Mouse (Mus musculus): Measurements from ENCODE around the gene Vps13d. TPM values are rescaled to one million over a fixed set of nuclear protein-coding genes. Genes with fewer than 3 reads are reported as not detected.
A peak's percentile ranks its signal among the peaks of the same experiment; 100 is the strongest.

Gene Vps13d
- total and polyA plus RNA-seq, 3 experiments, result 9.4 to 9.8 (median 9.7) TPM

DNA sequence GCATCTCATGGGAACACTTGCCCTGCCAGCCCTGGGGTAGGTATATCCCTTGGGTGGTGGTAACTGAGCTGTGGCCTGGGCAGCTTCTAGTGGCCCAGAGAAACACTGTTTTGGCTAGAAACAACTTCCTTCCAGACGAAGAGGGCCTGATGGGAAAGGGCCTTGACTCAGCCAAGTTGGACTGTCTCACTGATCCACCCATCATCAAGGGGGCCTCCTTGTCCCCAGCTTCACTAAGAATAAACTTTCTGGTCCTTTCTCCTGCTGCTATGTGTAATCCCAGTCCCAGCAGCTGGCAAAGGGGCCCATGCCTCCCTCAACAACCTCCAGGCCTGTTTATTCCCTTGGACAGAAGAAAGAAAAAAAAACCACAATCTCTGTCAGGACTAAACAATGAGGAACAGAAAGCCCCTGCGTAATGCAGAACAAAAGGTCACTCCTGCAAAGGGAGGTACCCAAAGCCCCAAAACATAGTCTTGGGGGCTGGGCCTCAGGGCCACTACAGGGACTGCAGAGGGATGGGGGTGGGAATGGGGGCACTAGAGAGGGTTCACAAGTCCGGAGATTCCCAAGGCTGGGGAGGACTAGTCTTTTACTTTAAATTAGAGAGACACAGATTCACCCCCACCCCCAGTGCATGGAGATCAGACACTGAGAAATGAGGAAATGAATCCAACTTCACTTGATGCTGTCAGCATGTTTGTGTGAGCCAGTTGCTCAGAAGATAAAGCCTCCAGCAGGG is 38.9 kb upstream of the Vps13d start:
- Histone ChIP-seq H3K9me3 (replicated peaks; ENCODE audit: low read length) (no peaks in the 10 kb centered on the region), H3K9ac (ENCODE audit: insufficient read depth, low read depth) (peak overlapping the region; percentile 46; the same call in 1 of the 2 replicates)
- dilution Hi-C loops (cut with MboI; ENCODE audit: extremely low pct_ligation_motif_present, extremely low pct_unique_long_range_greater_than_20kb, low sequenced_read_pairs), result no loop called here

GRCm38 (mm10) chr4:145231732-145232131 is 36.9 kb upstream of the Vps13d start:
- Histone ChIP-seq H3K27me3 (replicated peaks) (no peaks in the 10 kb centered on the region), H3K9ac (ENCODE audit: insufficient read depth, low read depth) (no peak overlapping the region), H3K36me3 (replicated peaks in 1 of 2; ENCODE audit: control insufficient read depth in 1 of 2, insufficient read depth in 1 of 2, low read length in 1 of 2) (peaks cover 5 to 55% of the 10 kb centered on the region in 2 experiments), H3K4me3 (replicated peaks in 1 of 3; ENCODE audit: low read depth in 2 of 3, low read length in 2 of 3, poor library complexity in 1 of 3) (no peak overlapping the region), H3K79me2 (replicated peaks; ENCODE audit: control insufficient read depth, extremely low read depth, insufficient read depth, poor library complexity, severe bottlenecking) (peaks cover 3% of the 10 kb centered on the region; the same call in 1 of the 2 replicates), H3K4me1 (ENCODE audit: control insufficient read depth in 1 of 2, insufficient read depth in 2 of 2) (peaks cover 22 to 64% of the 10 kb centered on the region in 2 experiments), H3K9me3 (replicated peaks; ENCODE audit: low read length) (no peaks in the 10 kb centered on the region), H3K4me2 (ENCODE audit: insufficient read depth, low read depth, poor library complexity, severe bottlenecking) (no peak overlapping the region), H3K27ac (ENCODE audit: insufficient read depth, low read depth) (no peak overlapping the region)
- in situ Hi-C loops (cut with MboI; ENCODE audit: low pct_ligation_motif_present, low pct_unique_long_range_greater_than_20kb, low sequenced_read_pairs) (no loop called here), dilution Hi-C loops (cut with MboI; ENCODE audit: extremely low pct_ligation_motif_present, extremely low pct_unique_long_range_greater_than_20kb, low sequenced_read_pairs) (no loop called here)
- no peak for DNase-seq (ENCODE audit: extremely low read depth)
- TF ChIP-seq PAX5 (IDR thresholded peaks at IDR 0.05; ENCODE audit: low read length) (no peak), TCF12 (IDR thresholded peaks at IDR 0.05; ENCODE audit: low read depth, low read length) (no peak), MEF2A (IDR thresholded peaks at IDR 0.05; ENCODE audit: borderline replicate concordance, low read depth, low read length) (no peak), EP300 (IDR thresholded peaks at IDR 0.05; ENCODE audit: low read length) (no peak), KAT2A (IDR thresholded peaks at IDR 0.05; ENCODE audit: insufficient replicate concordance, low read length) (no peak), MAX (IDR thresholded peaks at IDR 0.05; ENCODE audit: low read length) (no peak), NELFE (IDR thresholded peaks at IDR 0.05; ENCODE audit: low read depth, low read length) (no peak), MAZ (IDR thresholded peaks at IDR 0.05; ENCODE audit: low read depth, low read length) (no peak), USF2 (conservative IDR thresholded peaks at IDR 0.05; ENCODE audit: low read depth, low read length) (no peak), BHLHE40 (IDR thresholded peaks at IDR 0.05; ENCODE audit: low read depth, low read length) (no peak), SIN3A (IDR thresholded peaks at IDR 0.05; ENCODE audit: low read length) (no peak), CTCF (conservative IDR thresholded peaks at IDR 0.05 in 1 of 2, IDR thresholded peaks at IDR 0.05 in 1 of 2; ENCODE audit: low read depth in 2 of 2, low read length in 2 of 2) (no peak), CHD2 (IDR thresholded peaks at IDR 0.05; ENCODE audit: low read length) (no peak), JUND (conservative IDR thresholded peaks at IDR 0.05; ENCODE audit: low read depth, low read length) (no peak), MYC (IDR thresholded peaks at IDR 0.05; ENCODE audit: low read depth, low read length) (no peak)

More for the DNA sequence above, 38.9 kb upstream of the Vps13d start:
- Histone ChIP-seq H3K27ac (ENCODE audit: insufficient read depth, low read depth) (peak overlapping the region; percentile 83), H3K79me2 (replicated peaks; ENCODE audit: control insufficient read depth, extremely low read depth, insufficient read depth, poor library complexity, severe bottlenecking) (peaks cover 3% of the 10 kb centered on the region; the same call in 1 of the 2 replicates), H3K27me3 (replicated peaks) (no peaks in the 10 kb centered on the region), H3K4me3 (replicated peaks in 1 of 3; ENCODE audit: low read depth in 2 of 3, low read length in 2 of 3, poor library complexity in 1 of 3) (no peak overlapping the region), H3K4me1 (ENCODE audit: control insufficient read depth in 1 of 2, insufficient read depth in 2 of 2) (peaks cover 22 to 75% of the 10 kb centered on the region in 2 experiments), H3K36me3 (replicated peaks in 1 of 2; ENCODE audit: control insufficient read depth in 1 of 2, insufficient read depth in 1 of 2, low read length in 1 of 2) (peaks cover 5 to 55% of the 10 kb centered on the region in 2 experiments), H3K4me2 (ENCODE audit: insufficient read depth, low read depth, poor library complexity, severe bottlenecking) (peak overlapping the region; percentile 37)
- TF ChIP-seq ELF1 (IDR thresholded peaks at IDR 0.05; ENCODE audit: low read depth, low read length) (no peak; the same call in 1 of the 2 replicates), ZNF384 (IDR thresholded peaks at IDR 0.05; ENCODE audit: low read depth, low read length) (peak; percentile 88), ZC3H11A (IDR thresholded peaks at IDR 0.05; ENCODE audit: low read depth, low read length) (no peak), SIN3A (IDR thresholded peaks at IDR 0.05; ENCODE audit: low read length) (peak; percentile 51; the same call in 1 of the 2 replicates), IRF4 (IDR thresholded peaks at IDR 0.05; ENCODE audit: low read depth, low read length) (peak; percentile 80), UBTF (IDR thresholded peaks at IDR 0.05; ENCODE audit: low read depth, low read length) (no peak), POLR2A (IDR thresholded peaks at IDR 0.05; ENCODE audit: low read depth, low read length) (no peak), KAT2A (IDR thresholded peaks at IDR 0.05; ENCODE audit: insufficient replicate concordance, low read length) (no peak), MAFK (IDR thresholded peaks at IDR 0.05; ENCODE audit: insufficient replicate concordance, low read length) (peak; percentile 8; the same call in 1 of the 2 replicates), EP300 (IDR thresholded peaks at IDR 0.05; ENCODE audit: low read length) (peak; percentile 67), TCF12 (IDR thresholded peaks at IDR 0.05; ENCODE audit: low read depth, low read length) (0 out of 2 replicates have a peak, but pooled peaks have one; percentile 46), NRF1 (IDR thresholded peaks at IDR 0.05; ENCODE audit: low read depth, low read length) (no peak), JUN (IDR thresholded peaks at IDR 0.05; ENCODE audit: insufficient read depth, low read depth, low read length) (no peak), CHD1 (IDR thresholded peaks at IDR 0.05; ENCODE audit: low read depth, low read length) (no peak), MXI1 (IDR thresholded peaks at IDR 0.05; ENCODE audit: low read depth, low read length) (no peak), ZKSCAN1 (IDR thresholded peaks at IDR 0.05; ENCODE audit: borderline replicate concordance, low read depth, low read length) (no peak), TBP (conservative IDR thresholded peaks at IDR 0.05; ENCODE audit: low read depth, low read length) (0 out of 2 replicates have a peak, but pooled peaks have one; percentile 8), USF1 (IDR thresholded peaks at IDR 0.05; ENCODE audit: low read depth, low read length) (no peak), MEF2A (IDR thresholded peaks at IDR 0.05; ENCODE audit: borderline replicate concordance, low read depth, low read length) (0 out of 2 replicates have a peak, but pooled peaks have one; percentile 27), JUND (conservative IDR thresholded peaks at IDR 0.05; ENCODE audit: low read depth, low read length) (0 out of 2 replicates have a peak, but pooled peaks have one; percentile 23), USF2 (conservative IDR thresholded peaks at IDR 0.05; ENCODE audit: low read depth, low read length) (no peak), CHD2 (IDR thresholded peaks at IDR 0.05; ENCODE audit: low read length) (peak; percentile 78), BHLHE40 (IDR thresholded peaks at IDR 0.05; ENCODE audit: low read depth, low read length) (peak; percentile 51), GABPA (IDR thresholded peaks at IDR 0.05; ENCODE audit: insufficient replicate concordance, low read depth, low read length) (no peak), MAZ (IDR thresholded peaks at IDR 0.05; ENCODE audit: low read depth, low read length) (peak; percentile 62; the same call in 1 of the 2 replicates), E2F4 (IDR thresholded peaks at IDR 0.05; ENCODE audit: insufficient replicate concordance, low read depth, low read length) (no peak), HCFC1 (IDR thresholded peaks at IDR 0.05; ENCODE audit: low read depth, low read length) (0 out of 2 replicates have a peak, but pooled peaks have one; percentile 24), POLR2AphosphoS2 (IDR thresholded peaks at IDR 0.05; ENCODE audit: low read depth, low read length) (no peak), NELFE (IDR thresholded peaks at IDR 0.05; ENCODE audit: low read depth, low read length) (0 out of 2 replicates have a peak, but pooled peaks have one; percentile 11), MAX (IDR thresholded peaks at IDR 0.05; ENCODE audit: low read length) (0 out of 2 replicates have a peak, but pooled peaks have one; percentile 30), SMC3 (IDR thresholded peaks at IDR 0.05; ENCODE audit: low read depth, low read length) (no peak), RAD21 (IDR thresholded peaks at IDR 0.05; ENCODE audit: low read depth, low read length) (no peak), CTCF (conservative IDR thresholded peaks at IDR 0.05 in 1 of 2, IDR thresholded peaks at IDR 0.05 in 1 of 2; ENCODE audit: low read depth in 2 of 2, low read length in 2 of 2) (no peak), PAX5 (IDR thresholded peaks at IDR 0.05; ENCODE audit: low read length) (no peak), RCOR1 (conservative IDR thresholded peaks at IDR 0.05; ENCODE audit: low read depth, low read length) (0 out of 2 replicates have a peak, but pooled peaks have one; percentile 36), ETS1 (conservative IDR thresholded peaks at IDR 0.05; ENCODE audit: low read depth, low read length) (peak; percentile 56; the same call in 1 of the 2 replicates)
- DNase-seq (ENCODE audit: extremely low read depth), result peak; percentile 69
- in situ Hi-C loops (cut with MboI; ENCODE audit: low pct_ligation_motif_present, low pct_unique_long_range_greater_than_20kb, low sequenced_read_pairs), result no loop called here

All from CH12.LX (cell line).